7 mouse cellular contexts compared by ENCODE assay signal in genomic region chr6:136010290-136011037, GRCm38 (mm10).
DNase-seq lines count a peak whose midpoint lies in the region; ATAC-seq lines count a peak whose summit lies in the region.

No protein-coding gene starts in this region.

- no peak overlapping the region for H3K4me2 ChIP-seq in embryonic facial prominence, embryonic 14.5 days (ENCODE audit: low read depth, low read length)
- H3K4me2 ChIP-seq in midbrain, embryonic 16.5 days (ENCODE audit: low read length) = peak overlapping the region; percentile 27
- no peak overlapping the region for H3K4me2 ChIP-seq in liver, embryonic 11.5 days

- H3K27me3 ChIP-seq in embryonic facial prominence, embryonic 14.5 days (replicated peaks; ENCODE audit: control insufficient read depth, insufficient read depth, low read length) = no peaks in the 10 kb centered on the region
- no peaks in the 10 kb centered on the region for H3K27me3 ChIP-seq in midbrain, embryonic 16.5 days (ENCODE audit: control insufficient read depth, insufficient read depth, low read depth, low read length)
- H3K27me3 ChIP-seq in liver, embryonic 11.5 days (replicated peaks; ENCODE audit: control insufficient read depth, insufficient read depth, low read length) = no peaks in the 10 kb centered on the region

- no peaks in the 10 kb centered on the region for H3K36me3 ChIP-seq in embryonic facial prominence, embryonic 14.5 days (ENCODE audit: control insufficient read depth, insufficient read depth, low read length)
- no peaks in the 10 kb centered on the region for H3K36me3 ChIP-seq in midbrain, embryonic 16.5 days (ENCODE audit: control insufficient read depth, insufficient read depth, low read length)
- no peaks in the 10 kb centered on the region for H3K36me3 ChIP-seq in liver, embryonic 11.5 days (ENCODE audit: control insufficient read depth, insufficient read depth, low read length)

- H3K9ac ChIP-seq in embryonic facial prominence, embryonic 14.5 days (ENCODE audit: low read depth, low read length) = no peak overlapping the region
- H3K9ac ChIP-seq in midbrain, embryonic 16.5 days (ENCODE audit: low read depth, low read length) = 0 out of 2 replicates have a peak overlapping the region, but pooled peaks have one; percentile 25
- H3K9ac ChIP-seq in liver, embryonic 11.5 days (ENCODE audit: low read depth, low read length) = no peak overlapping the region

- intact Hi-C loops in left cerebral cortex, postnatal 10 days (cut with DNase I) = no loop called here
- intact Hi-C loops in left cerebral cortex, postnatal 36 days (cut with DNase I) = no loop called here

- no peak overlapping the region for H3K4me3 ChIP-seq in embryonic facial prominence, embryonic 14.5 days (ENCODE audit: low read depth, low read length)
- no peak overlapping the region for H3K4me3 ChIP-seq in midbrain, embryonic 16.5 days (ENCODE audit: low read depth, low read length)
- H3K4me3 ChIP-seq in liver, embryonic 11.5 days (ENCODE audit: low read depth, low read length) = no peak overlapping the region

- ATAC-seq in embryonic facial prominence, embryonic 14.5 days (ENCODE audit: low read depth) = no peak; the same call in 1 of the 2 replicates
- peak; percentile 65 to 77 for ATAC-seq in hematopoietic stem cell, adult 5-6 weeks (replicated peaks in 1 of 2; ENCODE audit: insufficient read depth in 1 of 2, low FRiP score in 2 of 2, low TSS enrichment in 1 of 2, low read depth in 1 of 2, poor library complexity in 2 of 2, severe bottlenecking in 2 of 2)
- ATAC-seq in midbrain, embryonic 16.5 days = peak; percentile 32; the same call in 1 of the 2 replicates
- ATAC-seq in liver, embryonic 11.5 days (replicated peaks; ENCODE audit: low FRiP score) = no peak

- H3K27ac ChIP-seq in embryonic facial prominence, embryonic 14.5 days (replicated peaks; ENCODE audit: low read depth, low read length) = no peak overlapping the region
- H3K27ac ChIP-seq in midbrain, embryonic 16.5 days (ENCODE audit: low read length) = peak overlapping the region; percentile 57
- H3K27ac ChIP-seq in liver, embryonic 11.5 days (ENCODE audit: low read depth, low read length) = no peak overlapping the region

- H3K4me1 ChIP-seq in embryonic facial prominence, embryonic 14.5 days (ENCODE audit: control insufficient read depth, insufficient read depth, low read length) = no peaks in the 10 kb centered on the region
- H3K4me1 ChIP-seq in midbrain, embryonic 16.5 days (ENCODE audit: control insufficient read depth, insufficient read depth, low read length) = peaks cover 24% of the 10 kb centered on the region
- no peaks in the 10 kb centered on the region for H3K4me1 ChIP-seq in liver, embryonic 11.5 days (replicated peaks; ENCODE audit: control insufficient read depth, insufficient read depth, low read length)

- WGBS in embryonic facial prominence, embryonic 14.5 days = 37% methylated on average over 7 of the region's 7 CpGs
- 21% methylated on average over 7 of the region's 7 CpGs for WGBS in midbrain, embryonic 16.5 days
- 57% methylated on average over 7 of the region's 7 CpGs for WGBS in liver, embryonic 11.5 days

- H3K9me3 ChIP-seq in embryonic facial prominence, embryonic 14.5 days (ENCODE audit: control insufficient read depth, low read length) = no peaks in the 10 kb centered on the region
- no peaks in the 10 kb centered on the region for H3K9me3 ChIP-seq in midbrain, embryonic 16.5 days (replicated peaks; ENCODE audit: control insufficient read depth, low read length, poor library complexity, severe bottlenecking)
- no peaks in the 10 kb centered on the region for H3K9me3 ChIP-seq in liver, embryonic 11.5 days (ENCODE audit: control insufficient read depth, low read length)

- DNase-seq in left cerebral cortex, postnatal 10 days (ENCODE audit: extremely low spot score in 1 of 2, low spot score in 2 of 2) = peak; percentile 47 to 49
- DNase-seq in left cerebral cortex, postnatal 36 days (ENCODE audit: low spot score in 2 of 2) = no peak
- DNase-seq in embryonic facial prominence, embryonic 14.5 days (ENCODE audit: low spot score) = peak; percentile 72
- DNase-seq in c-Kit-positive CD71-positive TER-119-positive erythroid progenitor cells, embryonic 14.5 days (ENCODE audit: low spot score) = no peak
- no peak for DNase-seq in liver, embryonic 11.5 days (ENCODE audit: low spot score)

Comparison
In these comparisons a context has a peak if more than half of its experiments do, and no peak if none do; other contexts are left out.
1. DNase-seq: peak in left cerebral cortex, postnatal 10 days (2 of 2) and embryonic facial prominence, embryonic 14.5 days (single experiment); none in left cerebral cortex, postnatal 36 days (0 of 2), c-Kit-positive CD71-positive TER-119-positive erythroid progenitor cells, embryonic 14.5 days (single experiment) and liver, embryonic 11.5 days (single experiment).
2. ATAC-seq: peak in hematopoietic stem cell, adult 5-6 weeks (2 of 2) and midbrain, embryonic 16.5 days (single experiment); none in embryonic facial prominence, embryonic 14.5 days (single experiment) and liver, embryonic 11.5 days (single experiment).